Mouse (Mus musculus): ENCODE measurements around the gene Dmc1. TPM values are rescaled to one million over a fixed set of nuclear protein-coding genes. Genes with fewer than 3 reads are reported as not detected.

The Dmc1 gene
- polyA plus RNA-seq, 1 experiment from 2014 or later, result 0.77 TPM

DNA sequence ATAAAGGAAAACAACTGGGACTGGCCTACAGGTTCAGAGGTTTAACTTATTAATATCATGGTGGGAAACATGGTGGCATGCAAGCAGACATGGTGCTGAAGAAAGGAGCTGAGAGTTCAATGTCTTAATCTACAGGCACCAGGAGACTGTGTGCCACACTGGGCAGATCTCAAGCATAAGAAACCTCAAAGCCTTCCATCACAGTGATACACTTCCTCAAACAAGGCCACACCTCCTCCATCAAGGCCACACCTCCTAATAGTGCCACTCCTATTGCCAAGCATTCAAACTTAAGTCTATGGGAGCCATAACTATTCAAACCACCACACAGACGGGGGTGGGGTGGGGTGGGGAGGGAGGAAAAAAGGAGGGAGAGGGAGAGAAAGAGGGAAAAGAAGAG lies 23.3 kb downstream of the Dmc1 start:
- H3K9ac ChIP-seq (ENCODE audit: low read depth, low read length), result no peak overlapping the region
- H3K9me3 ChIP-seq (replicated peaks; ENCODE audit: control insufficient read depth, low read length, poor library complexity, severe bottlenecking), result no peaks in the 10 kb centered on the region
- no peaks in the 10 kb centered on the region for H3K27me3 ChIP-seq (ENCODE audit: control insufficient read depth, insufficient read depth, low read depth, low read length)
- no peak overlapping the region for H3K4me3 ChIP-seq (ENCODE audit: low read depth, low read length)
- ATAC-seq, result no peak
- H3K27ac ChIP-seq (ENCODE audit: low read length), result no peak overlapping the region
- no peaks in the 10 kb centered on the region for H3K4me1 ChIP-seq (ENCODE audit: control insufficient read depth, insufficient read depth, low read length)
- WGBS, result 46% methylated on average over 1 of the region's 1 CpGs
- no peaks in the 10 kb centered on the region for H3K36me3 ChIP-seq (ENCODE audit: control insufficient read depth, insufficient read depth, low read length)
- no peak overlapping the region for H3K4me2 ChIP-seq (ENCODE audit: low read length)

DNA sequence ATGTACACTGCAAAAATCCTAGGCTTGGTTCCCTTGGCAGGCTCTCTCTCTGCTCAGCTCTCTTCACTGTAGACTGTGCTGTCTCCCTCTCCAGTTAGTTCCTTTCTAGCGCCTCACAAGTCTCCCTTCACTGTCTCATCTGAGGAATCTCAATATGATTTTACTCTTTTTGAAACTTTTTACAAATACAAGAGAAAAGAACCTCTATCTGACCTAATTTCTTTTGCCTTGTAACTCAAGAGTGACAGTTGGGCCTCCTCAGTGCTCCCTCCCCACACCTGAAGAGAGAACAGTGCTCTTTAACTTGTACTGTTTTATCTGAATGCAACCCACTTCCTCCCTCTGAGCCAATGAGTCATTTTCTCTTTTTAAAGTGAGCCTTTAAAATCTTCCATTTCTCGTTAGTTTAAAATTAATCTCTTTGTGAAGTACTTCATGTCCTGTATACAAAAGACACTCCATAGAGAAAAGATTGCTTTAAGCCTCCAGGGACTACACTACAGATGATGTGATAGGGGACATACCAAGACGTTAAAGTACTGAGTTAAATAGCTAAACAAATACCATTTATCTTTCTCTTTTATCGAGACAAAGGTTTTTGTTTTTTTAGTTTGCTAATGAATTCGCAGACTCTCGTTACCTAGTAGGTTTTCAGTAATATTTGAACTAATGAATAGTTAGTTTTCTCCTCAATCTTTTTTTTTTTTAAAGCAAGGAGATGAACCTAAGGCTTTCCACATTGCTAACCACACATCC lies 27.1 kb downstream of the Dmc1 start:
- no peaks in the 10 kb centered on the region for H3K9me3 ChIP-seq (replicated peaks; ENCODE audit: control insufficient read depth, low read length, poor library complexity, severe bottlenecking)
- H3K4me1 ChIP-seq (ENCODE audit: control insufficient read depth, insufficient read depth, low read length), result no peaks in the 10 kb centered on the region
- no peak for ATAC-seq
- H3K27ac ChIP-seq (ENCODE audit: low read length), result no peak overlapping the region
- no peak overlapping the region for H3K4me3 ChIP-seq (ENCODE audit: low read depth, low read length)
- H3K9ac ChIP-seq (ENCODE audit: low read depth, low read length), result no peak overlapping the region
- WGBS, result 75% methylated on average over 6 of the region's 6 CpGs
- no peaks in the 10 kb centered on the region for H3K36me3 ChIP-seq (ENCODE audit: control insufficient read depth, insufficient read depth, low read length)
- H3K27me3 ChIP-seq (ENCODE audit: control insufficient read depth, insufficient read depth, low read depth, low read length), result no peaks in the 10 kb centered on the region
- no peak overlapping the region for H3K4me2 ChIP-seq (ENCODE audit: low read length)

DNA sequence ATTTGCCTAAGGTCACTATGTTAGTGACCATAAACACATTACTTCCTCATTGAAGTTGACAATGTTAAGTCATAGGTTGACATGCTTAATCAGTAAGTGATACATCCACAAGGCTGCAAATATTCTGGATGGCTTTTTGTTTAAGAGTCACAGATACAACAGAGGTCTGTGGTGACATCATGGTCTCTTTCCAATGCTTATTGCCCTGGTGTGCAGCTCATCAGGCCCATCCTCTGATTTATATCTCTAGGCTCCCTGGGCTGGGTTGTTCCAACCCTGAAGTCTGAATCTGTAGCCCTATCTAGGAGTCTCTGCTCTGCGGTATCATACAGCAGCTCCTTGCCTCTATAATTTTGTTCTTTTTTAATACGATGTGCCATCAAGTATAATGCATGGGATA lies 28.0 kb downstream of the Dmc1 start:
- no peak for ATAC-seq
- Histone ChIP-seq H3K27me3 (ENCODE audit: control insufficient read depth, insufficient read depth, low read depth, low read length) (no peaks in the 10 kb centered on the region), H3K36me3 (ENCODE audit: control insufficient read depth, insufficient read depth, low read length) (no peaks in the 10 kb centered on the region), H3K4me3 (ENCODE audit: low read depth, low read length) (no peak overlapping the region), H3K4me2 (ENCODE audit: low read length) (no peak overlapping the region), H3K9ac (ENCODE audit: low read depth, low read length) (no peak overlapping the region), H3K4me1 (ENCODE audit: control insufficient read depth, insufficient read depth, low read length) (no peaks in the 10 kb centered on the region), H3K27ac (ENCODE audit: low read length) (no peak overlapping the region), H3K9me3 (replicated peaks; ENCODE audit: control insufficient read depth, low read length, poor library complexity, severe bottlenecking) (no peaks in the 10 kb centered on the region)
- 80% methylated on average over 2 of the region's 2 CpGs for WGBS

DNA sequence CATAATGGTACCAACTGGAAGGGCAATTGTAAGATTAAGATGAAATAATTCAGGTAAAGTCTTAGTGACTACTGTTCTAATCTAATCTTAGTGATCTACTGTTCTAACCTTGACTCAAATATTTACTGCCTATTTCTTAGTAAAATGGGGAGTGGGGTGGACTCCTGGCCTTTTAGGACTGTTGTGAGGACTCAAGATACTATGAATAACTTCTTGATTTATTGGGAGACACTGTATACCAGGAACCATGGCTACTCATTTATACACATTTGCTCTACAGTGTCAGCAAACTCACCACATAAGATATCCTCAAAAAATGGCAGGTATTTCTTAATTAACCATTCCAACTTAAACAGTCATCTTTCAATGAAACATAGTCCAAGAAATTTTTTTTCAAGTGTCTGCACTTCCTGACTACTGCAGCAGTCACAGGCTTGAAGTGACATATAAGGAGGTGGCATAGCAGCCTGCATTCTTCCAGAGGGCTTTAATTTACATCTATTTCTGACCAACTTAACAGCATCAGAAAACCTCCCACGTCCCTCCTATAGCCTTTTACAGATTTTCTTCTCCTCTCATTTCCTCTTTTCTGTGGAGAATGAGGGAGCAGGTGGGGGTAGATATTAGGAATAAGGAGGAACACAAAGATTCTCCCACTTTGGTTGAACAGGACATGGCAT lies 29.2 kb downstream of the Dmc1 start:
- 62% methylated on average over 1 of the region's 1 CpGs for WGBS
- H3K4me1 ChIP-seq (ENCODE audit: control insufficient read depth, insufficient read depth, low read length), result no peaks in the 10 kb centered on the region
- no peak overlapping the region for H3K9ac ChIP-seq (ENCODE audit: low read depth, low read length)
- H3K36me3 ChIP-seq (ENCODE audit: control insufficient read depth, insufficient read depth, low read length), result no peaks in the 10 kb centered on the region
- no peak for ATAC-seq
- H3K27me3 ChIP-seq (ENCODE audit: control insufficient read depth, insufficient read depth, low read depth, low read length), result no peaks in the 10 kb centered on the region
- H3K9me3 ChIP-seq (replicated peaks; ENCODE audit: control insufficient read depth, low read length, poor library complexity, severe bottlenecking), result no peaks in the 10 kb centered on the region
- no peak overlapping the region for H3K4me3 ChIP-seq (ENCODE audit: low read depth, low read length)
- no peak overlapping the region for H3K27ac ChIP-seq (ENCODE audit: low read length)
- no peak overlapping the region for H3K4me2 ChIP-seq (ENCODE audit: low read length)

DNA sequence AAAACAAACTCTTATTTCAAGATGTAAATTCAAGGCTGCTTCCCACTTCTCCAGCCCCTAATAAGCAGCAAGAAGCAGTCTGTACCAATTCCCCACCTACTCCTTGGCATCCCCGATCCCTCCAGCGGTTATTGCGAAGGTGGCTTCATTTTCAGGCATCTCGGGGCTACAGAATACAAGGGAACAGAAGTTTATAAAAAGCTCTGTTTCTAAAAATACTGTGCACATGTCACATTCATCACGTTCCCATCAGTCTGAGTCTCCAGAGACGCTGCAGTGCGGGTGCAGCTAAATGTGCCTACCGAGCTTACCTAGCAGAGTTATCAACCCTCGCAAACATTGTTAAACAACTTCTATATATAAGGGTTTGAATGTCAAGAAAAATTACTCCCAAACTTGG lies 42.5 kb downstream of the Dmc1 start:
- no peaks in the 10 kb centered on the region for H3K9me3 ChIP-seq (replicated peaks; ENCODE audit: control insufficient read depth, low read length, poor library complexity, severe bottlenecking)
- H3K9ac ChIP-seq (ENCODE audit: low read depth, low read length), result no peak overlapping the region
- H3K4me1 ChIP-seq (ENCODE audit: control insufficient read depth, insufficient read depth, low read length), result no peaks in the 10 kb centered on the region
- no peak overlapping the region for H3K27ac ChIP-seq (ENCODE audit: low read length)
- H3K4me3 ChIP-seq (ENCODE audit: low read depth, low read length), result no peak overlapping the region
- no peaks in the 10 kb centered on the region for H3K27me3 ChIP-seq (ENCODE audit: control insufficient read depth, insufficient read depth, low read depth, low read length)
- H3K36me3 ChIP-seq (ENCODE audit: control insufficient read depth, insufficient read depth, low read length), result no peaks in the 10 kb centered on the region
- ATAC-seq, result no peak
- no peak overlapping the region for H3K4me2 ChIP-seq (ENCODE audit: low read length)
- WGBS, result 88% methylated on average over 9 of the region's 9 CpGs

DNA sequence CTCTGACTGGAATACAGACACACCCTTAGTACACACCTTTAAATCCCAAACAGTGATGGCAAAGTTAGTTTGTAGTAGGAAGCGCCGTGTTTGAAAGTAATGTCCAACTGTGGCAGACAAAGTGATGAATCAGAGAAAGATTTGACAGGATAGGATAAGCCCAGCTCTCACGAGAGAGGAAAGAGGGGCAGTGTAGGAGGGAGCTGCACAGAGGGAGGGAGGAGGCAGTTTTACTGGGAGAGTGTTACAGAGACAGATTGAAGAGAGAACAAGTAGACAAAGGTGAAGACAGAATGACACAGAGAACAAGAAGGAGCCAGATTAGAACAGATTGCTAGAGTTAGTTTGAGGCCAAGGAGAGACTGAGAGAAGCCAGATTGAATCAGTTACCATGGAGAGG lies 45.3 kb downstream of the Dmc1 start:
- no peak overlapping the region for H3K27ac ChIP-seq (ENCODE audit: low read length)
- H3K4me1 ChIP-seq (ENCODE audit: control insufficient read depth, insufficient read depth, low read length), result no peaks in the 10 kb centered on the region
- no peaks in the 10 kb centered on the region for H3K36me3 ChIP-seq (ENCODE audit: control insufficient read depth, insufficient read depth, low read length)
- no peak overlapping the region for H3K4me3 ChIP-seq (ENCODE audit: low read depth, low read length)
- 72% methylated on average over 3 of the region's 3 CpGs for WGBS
- H3K27me3 ChIP-seq (ENCODE audit: control insufficient read depth, insufficient read depth, low read depth, low read length), result no peaks in the 10 kb centered on the region
- no peak overlapping the region for H3K4me2 ChIP-seq (ENCODE audit: low read length)
- H3K9me3 ChIP-seq (replicated peaks; ENCODE audit: control insufficient read depth, low read length, poor library complexity, severe bottlenecking), result no peaks in the 10 kb centered on the region
- no peak for ATAC-seq
- H3K9ac ChIP-seq (ENCODE audit: low read depth, low read length), result no peak overlapping the region

DNA sequence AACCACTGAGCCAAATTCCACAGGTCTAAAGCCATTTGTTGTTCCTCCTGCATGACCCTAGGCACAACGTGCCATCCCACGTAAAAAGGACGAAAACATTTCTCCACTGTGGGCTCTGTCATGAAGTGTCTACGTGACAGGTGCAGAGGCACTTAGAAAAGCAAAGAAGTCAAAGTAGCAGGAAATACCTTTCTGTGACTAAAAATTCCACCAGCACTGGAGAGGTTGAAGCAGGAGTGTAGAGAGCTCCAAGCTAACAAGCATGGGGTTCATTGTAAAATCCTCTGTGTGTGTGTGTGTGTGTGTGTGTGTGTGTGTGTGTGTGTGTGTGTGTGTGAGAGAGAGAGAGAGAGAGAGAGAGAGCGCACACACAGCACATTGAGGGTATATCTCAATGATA lies 52.3 kb downstream of the Dmc1 start:
- Histone ChIP-seq H3K9ac (ENCODE audit: low read depth, low read length) (no peak overlapping the region), H3K9me3 (replicated peaks; ENCODE audit: control insufficient read depth, low read length, poor library complexity, severe bottlenecking) (no peaks in the 10 kb centered on the region), H3K4me2 (ENCODE audit: low read length) (no peak overlapping the region), H3K27me3 (ENCODE audit: control insufficient read depth, insufficient read depth, low read depth, low read length) (no peaks in the 10 kb centered on the region), H3K4me3 (ENCODE audit: low read depth, low read length) (no peak overlapping the region), H3K4me1 (ENCODE audit: control insufficient read depth, insufficient read depth, low read length) (no peaks in the 10 kb centered on the region), H3K36me3 (ENCODE audit: control insufficient read depth, insufficient read depth, low read length) (no peaks in the 10 kb centered on the region), H3K27ac (ENCODE audit: low read length) (no peak overlapping the region)
- WGBS, result 88% methylated on average over 5 of the region's 5 CpGs
- no peak for ATAC-seq

DNA sequence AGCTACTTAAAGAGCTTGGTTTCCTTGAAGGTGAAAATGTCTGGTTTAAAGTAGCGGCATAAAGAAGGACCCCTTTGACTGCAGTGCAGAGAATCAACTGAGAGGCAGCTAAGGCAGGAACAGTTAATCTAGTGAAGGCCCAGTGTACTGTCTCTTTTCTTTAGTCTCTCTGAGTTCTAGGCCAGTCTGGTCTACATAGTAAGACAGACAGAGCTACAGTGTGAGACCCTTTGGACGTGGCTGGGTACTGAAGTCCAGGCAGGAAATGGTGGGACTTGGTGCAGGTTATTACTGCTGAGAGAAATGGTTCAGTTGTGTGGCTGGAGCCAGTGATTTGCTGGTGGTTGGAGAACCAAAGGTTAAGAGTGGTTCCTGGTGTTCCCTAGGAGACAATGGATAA lies 56.7 kb downstream of the Dmc1 start:
- Histone ChIP-seq H3K4me3 (ENCODE audit: low read depth, low read length) (no peak overlapping the region), H3K9me3 (replicated peaks; ENCODE audit: control insufficient read depth, low read length, poor library complexity, severe bottlenecking) (no peaks in the 10 kb centered on the region), H3K27ac (ENCODE audit: low read length) (no peak overlapping the region), H3K36me3 (ENCODE audit: control insufficient read depth, insufficient read depth, low read length) (peaks cover 6% of the 10 kb centered on the region), H3K4me1 (ENCODE audit: control insufficient read depth, insufficient read depth, low read length) (peaks cover 25% of the 10 kb centered on the region), H3K4me2 (ENCODE audit: low read length) (no peak overlapping the region), H3K9ac (ENCODE audit: low read depth, low read length) (no peak overlapping the region), H3K27me3 (ENCODE audit: control insufficient read depth, insufficient read depth, low read depth, low read length) (no peaks in the 10 kb centered on the region)
- WGBS, result 93% methylated on average over 2 of the region's 2 CpGs
- ATAC-seq, result no peak

DNA sequence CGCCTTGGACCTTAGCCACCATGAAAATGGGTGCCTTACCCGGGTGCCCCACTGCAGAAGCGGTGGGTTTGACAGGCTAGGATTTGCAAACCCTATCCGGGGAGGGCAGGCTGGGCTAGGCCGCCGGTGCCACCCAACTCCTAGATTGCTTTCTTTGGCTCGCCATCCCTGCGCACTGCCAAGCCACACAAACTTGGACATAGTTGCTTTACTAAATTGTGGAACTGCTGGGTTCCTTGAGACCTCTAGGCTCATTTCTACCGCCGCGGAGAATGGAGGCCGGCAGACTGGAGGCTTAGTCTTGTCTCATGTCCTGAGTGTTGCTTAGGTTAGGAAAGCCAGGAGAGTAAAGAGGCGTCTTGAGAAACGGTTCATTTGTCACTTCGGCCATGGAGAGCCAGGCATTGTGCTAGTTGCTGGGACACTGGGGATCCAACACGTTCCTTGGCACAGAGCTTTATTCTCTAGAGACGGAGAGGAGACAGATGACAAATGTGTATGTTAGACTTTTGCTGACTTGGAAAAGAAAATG lies 57.6 kb downstream of the Dmc1 start:
- Histone ChIP-seq H3K27ac (ENCODE audit: low read length) (peak overlapping the region; percentile 100), H3K4me2 (ENCODE audit: low read length) (peak overlapping the region; percentile 54), H3K27me3 (ENCODE audit: control insufficient read depth, insufficient read depth, low read depth, low read length) (no peaks in the 10 kb centered on the region), H3K9me3 (replicated peaks; ENCODE audit: control insufficient read depth, low read length, poor library complexity, severe bottlenecking) (no peaks in the 10 kb centered on the region), H3K4me1 (ENCODE audit: control insufficient read depth, insufficient read depth, low read length) (peaks cover 27% of the 10 kb centered on the region), H3K9ac (ENCODE audit: low read depth, low read length) (peak overlapping the region; percentile 75), H3K4me3 (ENCODE audit: low read depth, low read length) (peak overlapping the region; percentile 89), H3K36me3 (ENCODE audit: control insufficient read depth, insufficient read depth, low read length) (peaks cover 14% of the 10 kb centered on the region)
- ATAC-seq, result peak; percentile 41
- WGBS, result 80% methylated on average over 17 of the region's 17 CpGs
